Mouse (Mus musculus) hindbrain, embryonic 14.5 days (tissue): Measurements from ENCODE around the gene Golga7b. TPM values are rescaled to one million over a fixed set of nuclear protein-coding genes. Genes with fewer than 3 reads are reported as not detected.
A peak's percentile ranks its signal among the peaks of the same experiment; 100 is the strongest.

Experiments
- ATAC-seq: fragments of 200-750 bp; cut with Nextera tagmentation; 2 replicates; pipeline ENCODE4 v1.8.0; 2017; ENCODE audit warnings: moderate number of reproducible peaks, mild to moderate bottlenecking, moderate TSS enrichment, moderate library complexity; ENCODE audit not compliant: low FRiP score
- DNase-seq: peaks from one replicate; pipeline ENCODE4 v3.0.0-alpha.2; 2015; ENCODE audit warnings: low spot score
- H3K27ac ChIP-seq: fragments of 300-500 bp; sonication (generic); 2 replicates; pipeline ENCODE4 v1.5.1; 2014; ENCODE audit warnings: mild to moderate bottlenecking, moderate library complexity
- H3K27me3 ChIP-seq: fragments of 300-500 bp; sonication (generic); 2 replicates; pipeline ENCODE4 v1.6.1; 2014; ENCODE audit warnings: mild to moderate bottlenecking, low read length, mixed read lengths; ENCODE audit not compliant: control insufficient read depth, insufficient read depth
- H3K36me3 ChIP-seq: fragments of 300-500 bp; sonication (generic); replicated peaks from 2 replicates; pipeline ENCODE4 v1.6.1; 2014; ENCODE audit not compliant: control insufficient read depth, insufficient read depth
- H3K4me1 ChIP-seq: fragments of 300-500 bp; sonication (generic); replicated peaks from 2 replicates; pipeline ENCODE4 v1.6.1; 2014; ENCODE audit warnings: antibody characterized with exemption, low read length, mixed read lengths; ENCODE audit not compliant: control insufficient read depth, insufficient read depth
- H3K4me2 ChIP-seq: fragments of 300-500 bp; sonication (generic); replicated peaks from 2 replicates; pipeline ENCODE4 v1.6.1; 2014; ENCODE audit warnings: mild to moderate bottlenecking, moderate library complexity
- H3K4me3 ChIP-seq: fragments of 300-500 bp; sonication (generic); replicated peaks from 2 replicates; pipeline ENCODE4 v1.5.1; 2014; ENCODE audit warnings: mild to moderate bottlenecking, low read length
- H3K9ac ChIP-seq: fragments of 300-500 bp; sonication (generic); 2 replicates; pipeline ENCODE4 v1.6.1; 2014
- H3K9me3 ChIP-seq: fragments of 300-500 bp; sonication (generic); 2 replicates; pipeline ENCODE4 v1.6.1; 2016; ENCODE audit warnings: low read length; ENCODE audit not compliant: control insufficient read depth
- WGBS: fragments of 180-500 bp; shearing (Covaris S2); extraction: QIAGEN DNeasy Blood & Tissue Kit; methylation state at CpG from one replicate; pipeline ENCODE4 v1.1.7; 2014; 5-methylcytosine and 5-hydroxymethylcytosine counted together
- polyA plus RNA-seq: library from polyadenylated mRNA; unstranded; fragments of >200 nt; fragmentation: Nextera tagmentation; extraction: Ambion mirVana; gene quantifications from 2 replicates; pipeline ENCODE4 v1.2.1, GENCODE M21; 2014

Gene Golga7b
- polyA plus RNA-seq, 1 experiment from 2014 or later = 46.8 TPM

DNA sequence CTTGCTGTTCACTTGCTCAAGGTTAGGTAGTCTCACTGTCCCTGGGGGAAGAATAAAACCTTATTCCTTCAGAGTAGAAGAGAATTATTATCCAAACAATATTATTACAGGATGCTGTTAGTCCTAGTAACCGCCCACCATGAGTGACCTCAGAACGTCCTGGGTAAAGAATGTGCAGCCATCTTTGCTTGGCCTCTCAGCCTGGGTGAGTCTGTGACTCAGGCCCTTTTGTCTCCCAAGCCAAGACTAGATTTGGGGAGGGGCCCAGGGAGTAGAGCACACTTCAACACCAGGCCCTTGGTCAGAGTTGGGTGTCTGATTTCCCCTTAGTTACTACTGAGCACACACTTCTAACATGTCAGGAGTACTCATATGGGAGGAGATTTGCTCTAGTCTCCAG lies 32.8 kb upstream of the Golga7b start:
- 74% methylated on average over 2 of the region's 2 CpGs for WGBS
- H3K4me1 ChIP-seq = no peaks in the 10 kb centered on the region
- DNase-seq = no peak
- no peak overlapping the region for H3K9ac ChIP-seq
- no peak overlapping the region for H3K27ac ChIP-seq
- H3K4me2 ChIP-seq = no peak overlapping the region
- H3K4me3 ChIP-seq = no peak overlapping the region
- no peaks in the 10 kb centered on the region for H3K36me3 ChIP-seq
- ATAC-seq = no peak
- H3K27me3 ChIP-seq = no peaks in the 10 kb centered on the region
- no peaks in the 10 kb centered on the region for H3K9me3 ChIP-seq

DNA sequence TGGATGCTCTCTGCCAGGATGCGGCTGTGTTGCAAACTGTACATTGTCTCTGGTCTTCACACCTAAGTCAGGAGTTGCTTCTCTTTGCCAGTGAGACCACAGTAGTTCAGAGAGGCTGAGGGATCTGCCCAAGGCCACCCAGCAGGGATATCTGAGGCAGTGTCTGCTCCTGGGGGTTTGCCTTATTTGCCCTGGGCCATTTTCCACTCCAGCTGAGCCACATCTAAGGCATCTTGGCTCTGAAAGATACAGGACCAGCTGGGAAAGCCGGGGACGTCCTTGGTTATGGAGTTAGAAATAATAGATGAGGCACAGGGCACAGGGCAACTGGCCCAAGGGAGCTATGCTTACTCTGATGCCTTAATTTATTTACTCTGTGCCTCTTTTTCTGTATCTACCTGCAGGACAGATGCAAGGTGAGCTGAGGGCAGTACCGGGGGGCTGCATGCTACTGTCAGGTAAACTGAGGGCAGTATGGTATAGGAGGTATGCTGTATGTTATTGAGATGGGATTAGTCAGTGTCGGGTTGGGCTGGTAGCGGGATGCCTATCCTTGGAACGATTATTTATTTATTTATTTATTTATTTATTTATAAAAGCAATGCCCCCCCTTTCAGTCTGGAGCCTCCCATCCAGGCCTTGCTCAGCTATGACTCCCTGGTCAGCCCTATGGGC lies 30.5 kb upstream of the Golga7b start:
- no peak overlapping the region for H3K27ac ChIP-seq
- 68% methylated on average over 7 of the region's 7 CpGs for WGBS
- H3K9ac ChIP-seq = no peak overlapping the region
- no peak overlapping the region for H3K4me2 ChIP-seq
- H3K36me3 ChIP-seq = no peaks in the 10 kb centered on the region
- no peaks in the 10 kb centered on the region for H3K9me3 ChIP-seq
- H3K4me3 ChIP-seq = no peak overlapping the region
- no peak for DNase-seq
- no peak; the same call in 1 of the 2 replicates for ATAC-seq
- H3K27me3 ChIP-seq = no peaks in the 10 kb centered on the region
- H3K4me1 ChIP-seq = no peaks in the 10 kb centered on the region

DNA sequence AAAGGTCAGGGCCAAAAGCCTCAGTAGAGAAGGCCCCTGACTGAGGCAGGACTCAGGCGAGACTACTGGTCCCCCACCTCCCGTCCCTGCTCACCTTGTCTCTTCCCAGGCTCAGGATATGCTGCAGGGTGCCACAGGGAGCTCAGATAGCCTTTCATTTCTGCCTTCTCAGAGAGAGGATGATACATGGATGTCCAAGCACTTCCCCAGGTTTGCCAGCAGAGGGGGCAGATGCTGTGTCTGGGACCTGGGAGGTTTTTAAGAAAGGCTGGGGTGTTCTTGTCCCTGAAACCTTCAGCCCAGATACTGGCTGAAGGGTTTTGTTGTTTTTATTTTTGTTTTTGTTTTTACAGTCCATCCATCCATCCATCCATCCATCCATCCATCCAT lies 30.0 kb upstream of the Golga7b start:
- Histone ChIP-seq H3K27ac (no peak overlapping the region), H3K36me3 (no peaks in the 10 kb centered on the region), H3K4me2 (no peak overlapping the region), H3K27me3 (no peaks in the 10 kb centered on the region), H3K4me3 (no peak overlapping the region), H3K9ac (no peak overlapping the region), H3K4me1 (no peaks in the 10 kb centered on the region), H3K9me3 (no peaks in the 10 kb centered on the region)
- WGBS = 18% methylated on average over 2 of the region's 2 CpGs
- peak; percentile 76 for DNase-seq
- no peak; the same call in 1 of the 2 replicates for ATAC-seq

GRCm38 (mm10) chr19:42226451-42226850 lies 20.9 kb upstream of the Golga7b start:
- no peaks in the 10 kb centered on the region for H3K36me3 ChIP-seq
- H3K4me1 ChIP-seq = peaks cover 6% of the 10 kb centered on the region; the same call in 1 of the 2 replicates
- no peak for ATAC-seq
- H3K4me3 ChIP-seq = no peak overlapping the region
- DNase-seq = no peak
- no peak overlapping the region for H3K9ac ChIP-seq
- no peaks in the 10 kb centered on the region for H3K9me3 ChIP-seq
- WGBS = 89% methylated on average over 10 of the region's 10 CpGs
- H3K27ac ChIP-seq = no peak overlapping the region
- H3K4me2 ChIP-seq = no peak overlapping the region
- no peaks in the 10 kb centered on the region for H3K27me3 ChIP-seq

- WGBS = 61% methylated on average over 17 of the region's 17 CpGs
- DNase-seq (no peak), ATAC-seq (no peak)
Measured at GRCm38 (mm10) chr19:42229499-42230287, 17.7 kb upstream of the Golga7b start.

DNA sequence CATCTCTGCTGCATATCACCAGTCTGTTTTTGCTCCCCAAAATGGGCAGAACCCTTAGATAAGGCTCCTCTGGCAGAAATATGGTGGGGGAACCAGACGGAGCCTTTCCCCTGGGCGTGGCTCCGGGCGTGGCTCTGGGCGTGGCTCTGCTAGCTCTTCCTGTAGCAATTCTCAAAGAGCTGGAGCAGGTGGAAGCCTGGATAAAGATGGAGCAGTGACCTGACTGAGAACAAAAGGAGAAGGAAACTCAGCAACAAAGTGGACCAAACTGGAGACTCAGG lies 17.1 kb upstream of the Golga7b start:
- WGBS = 78% methylated on average over 5 of the region's 5 CpGs
- ATAC-seq = no peak

More at GRCm38 (mm10) chr19:42229499-42230287, 17.7 kb upstream of the Golga7b start:
- Histone ChIP-seq H3K36me3 (no peaks in the 10 kb centered on the region), H3K9ac (no peak overlapping the region), H3K4me2 (no peak overlapping the region), H3K27me3 (no peaks in the 10 kb centered on the region), H3K4me3 (no peak overlapping the region), H3K27ac (no peak overlapping the region), H3K9me3 (no peaks in the 10 kb centered on the region), H3K4me1 (peaks cover 6% of the 10 kb centered on the region; the same call in 1 of the 2 replicates)

GRCm38 (mm10) chr19:42230986-42231385 lies 16.4 kb upstream of the Golga7b start:
- H3K4me2 ChIP-seq = no peak overlapping the region
- no peak overlapping the region for H3K9ac ChIP-seq
- no peaks in the 10 kb centered on the region for H3K9me3 ChIP-seq
- peaks cover 6% of the 10 kb centered on the region; the same call in 1 of the 2 replicates for H3K4me1 ChIP-seq
- no peak for ATAC-seq
- 90% methylated on average over 13 of the region's 13 CpGs for WGBS
- H3K27ac ChIP-seq = no peak overlapping the region
- H3K36me3 ChIP-seq = no peaks in the 10 kb centered on the region
- H3K4me3 ChIP-seq = no peak overlapping the region
- H3K27me3 ChIP-seq = no peaks in the 10 kb centered on the region
- no peak for DNase-seq

More for the DNA sequence above, 17.1 kb upstream of the Golga7b start:
- Histone ChIP-seq H3K27me3 (no peaks in the 10 kb centered on the region), H3K9me3 (no peaks in the 10 kb centered on the region), H3K36me3 (no peaks in the 10 kb centered on the region), H3K27ac (no peak overlapping the region), H3K4me2 (no peak overlapping the region), H3K4me1 (peaks cover 6% of the 10 kb centered on the region; the same call in 1 of the 2 replicates), H3K4me3 (no peak overlapping the region), H3K9ac (no peak overlapping the region)
- DNase-seq = no peak

DNA sequence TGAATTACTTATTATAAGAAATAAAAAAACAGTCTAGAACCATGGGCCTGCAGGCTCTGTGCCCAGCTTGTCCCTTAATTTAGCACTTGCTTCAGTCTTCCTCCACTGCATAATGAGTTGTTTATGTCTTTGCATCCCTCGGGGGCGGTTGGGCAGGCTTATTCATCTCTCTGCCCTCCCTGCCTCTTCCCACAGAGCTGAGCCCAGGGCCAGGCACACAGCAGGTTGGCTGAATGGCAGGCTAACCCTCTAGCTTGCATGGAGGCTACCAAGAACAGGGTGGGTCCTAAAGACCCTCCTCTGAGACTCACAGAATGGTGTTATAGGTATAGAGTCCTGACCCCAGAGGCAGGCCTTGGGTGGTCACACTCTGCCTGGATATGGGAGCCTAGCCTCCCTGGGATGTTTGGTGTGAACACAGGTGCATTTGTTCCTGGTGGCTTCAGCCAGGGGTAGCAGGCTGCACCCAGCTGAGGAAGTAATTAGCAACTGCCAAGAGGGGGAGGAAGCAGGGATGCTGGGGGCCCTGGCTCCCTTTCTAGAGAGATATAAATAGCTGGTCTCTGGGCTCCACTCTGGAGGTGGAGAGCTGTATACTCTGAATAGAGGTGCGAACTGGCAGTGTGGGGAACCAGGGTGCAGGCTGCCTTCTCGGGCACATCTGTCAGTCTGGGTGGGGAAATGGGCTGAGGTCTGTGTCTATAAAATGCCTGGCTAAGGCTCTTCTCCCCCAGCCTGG lies 9.6 kb upstream of the Golga7b start:
- Histone ChIP-seq H3K27me3 (no peaks in the 10 kb centered on the region), H3K4me2 (no peak overlapping the region), H3K9ac (no peak overlapping the region), H3K36me3 (no peaks in the 10 kb centered on the region), H3K4me1 (peaks cover 5% of the 10 kb centered on the region; the same call in 1 of the 2 replicates), H3K9me3 (no peaks in the 10 kb centered on the region), H3K4me3 (no peak overlapping the region), H3K27ac (no peak overlapping the region)
- ATAC-seq = peak; percentile 37; the same call in 1 of the 2 replicates
- 13% methylated on average over 4 of the region's 4 CpGs for WGBS
- no peak for DNase-seq

- 84% methylated on average over 7 of the region's 7 CpGs for WGBS
- no peaks in the 10 kb centered on the region for H3K9me3 ChIP-seq
- DNase-seq (no peak), ATAC-seq (no peak)
- H3K4me1 ChIP-seq = peaks cover 5% of the 10 kb centered on the region; the same call in 1 of the 2 replicates
- no peak overlapping the region for H3K4me3 ChIP-seq
- no peak overlapping the region for H3K9ac ChIP-seq
- H3K36me3 ChIP-seq = no peaks in the 10 kb centered on the region
- no peaks in the 10 kb centered on the region for H3K27me3 ChIP-seq
- no peak overlapping the region for H3K4me2 ChIP-seq
- H3K27ac ChIP-seq = no peak overlapping the region
Measured at GRCm38 (mm10) chr19:42238341-42238715, 9.0 kb upstream of the Golga7b start.
